ENCODE assay signal across 10 mouse cellular contexts in the genomic region with DNA sequence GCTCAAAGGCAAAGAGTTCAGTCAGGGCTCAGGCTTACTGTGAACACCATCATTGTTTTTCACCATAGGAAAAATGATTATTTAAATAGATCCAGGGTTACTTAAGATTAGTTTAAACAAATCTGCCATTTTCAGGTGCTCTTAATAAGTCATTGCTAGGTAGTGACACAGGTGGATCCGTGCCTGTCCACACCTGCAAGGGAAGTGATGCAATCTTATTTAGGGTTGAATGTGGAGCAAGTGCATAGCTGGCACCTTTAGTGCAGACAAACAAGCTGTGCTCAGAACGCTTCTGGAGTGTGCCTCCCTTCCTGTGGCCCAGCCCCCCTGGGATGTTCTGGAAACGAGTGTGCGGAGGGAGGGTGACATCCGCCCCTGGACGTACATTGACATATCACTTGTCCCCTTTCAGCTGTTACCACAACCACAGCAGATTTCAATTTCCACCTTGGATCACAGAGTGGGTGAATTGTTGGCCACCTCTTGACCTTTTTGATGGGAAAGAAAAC.
"Had no signal": no experiment of that assay in that cellular context is flagged by ENCODE, and none has a peak within 500 bp of the region (broad histone marks: within the 10 kb centered on the region; RNA-seq: fewer than 3 reads in every experiment).

No protein-coding gene starts in this region.

- DNase-seq: kidney, adult 18-20 months; kidney, postnatal 10 days; left cerebral cortex, postnatal 4 days; lung, embryonic 14.5 days; lung, postnatal 10 days; lung, postnatal 4 days; retina, postnatal 1 day; right cerebral cortex, postnatal 4 days had no signal

- ATAC-seq: intestine, embryonic 15.5 days; midbrain, embryonic 16.5 days had no signal
